Mouse (Mus musculus) CD4-positive, CD25-positive, alpha-beta regulatory T cell (primary cell): ENCODE results near the gene Cyp2a4. TPM values are rescaled to one million over a fixed set of nuclear protein-coding genes. Genes with fewer than 3 reads are reported as not detected.

Experiments used
- polyA plus RNA-seq: library from polyadenylated mRNA; unstranded; fragments of 100-300 nt; shearing (Covaris generic); gene quantifications from one replicate; pipeline ENCODE4 v1.2.1, GENCODE M21; 2017

The Cyp2a4 gene
- polyA plus RNA-seq, result not detected

DNA sequence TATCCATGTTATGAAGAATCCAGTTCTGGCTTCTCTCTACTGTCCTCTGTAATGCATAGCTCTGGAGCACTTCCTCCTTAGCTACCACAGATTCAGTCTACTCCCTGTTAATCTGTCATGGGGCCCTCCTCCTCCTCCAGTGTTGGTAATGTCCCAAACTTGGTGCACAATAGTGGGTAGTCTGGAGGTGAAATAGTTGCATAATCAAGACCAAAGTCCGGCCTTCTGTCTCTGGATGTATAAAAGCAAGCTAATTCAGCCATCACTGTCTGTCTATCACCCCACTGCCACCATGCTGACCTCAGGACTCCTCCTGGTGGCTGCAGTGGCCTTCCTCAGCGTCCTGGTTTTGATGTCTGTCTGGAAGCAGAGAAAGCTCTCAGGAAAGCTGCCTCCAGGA lies at the start of gene Cyp2a4:
Gene Cyp2a4 (plus strand): TSS at position 244 of the 400 bp plus-strand sequence.

DNA sequence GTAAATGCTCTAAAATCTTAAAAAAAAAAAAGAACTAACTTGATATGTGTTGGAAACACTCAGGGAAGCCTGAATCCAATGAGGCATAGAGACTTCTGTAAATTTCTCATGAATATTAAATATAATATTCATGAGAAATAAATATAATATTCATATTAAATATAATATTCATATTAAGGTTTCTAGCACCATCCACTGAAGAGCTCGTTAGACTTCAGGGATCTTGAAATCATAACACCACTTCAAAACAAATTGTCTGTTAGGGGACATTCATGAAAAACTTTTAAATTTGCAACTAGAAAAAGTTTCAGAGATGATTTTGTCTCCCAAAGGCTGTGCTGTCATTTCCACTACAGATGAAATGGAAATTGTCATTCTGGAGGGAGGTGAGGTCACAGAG lies 46.9 kb upstream of the Cyp2a4 start, which contains the start of gene Vmn1r184:
Gene Vmn1r184 (plus strand): TSS at position 301 of the 400 bp plus-strand sequence.

Other genes starting within 250 kb of the Cyp2a4 start
- gene Cyp2b13, start 245.7 kb upstream of the Cyp2a4 start, polyA plus RNA-seq, result not detected
- gene Cyp2b9, start 133.8 kb upstream of the Cyp2a4 start, polyA plus RNA-seq, result not detected
- 0.06 TPM for gene Vmn1r184, start 46.8 kb upstream of the Cyp2a4 start, polyA plus RNA-seq
- gene Nlrp9c, start 96.5 kb downstream of the Cyp2a4 start, polyA plus RNA-seq, result 0.06 TPM
- gene Nlrp4a, start 127.9 kb downstream of the Cyp2a4 start, polyA plus RNA-seq, result 0.08 TPM
- not detected for gene Nlrp9a, start 227.9 kb downstream of the Cyp2a4 start, polyA plus RNA-seq